Mouse (Mus musculus): ENCODE data around the gene Apoa2. TPM values are rescaled to one million over a fixed set of nuclear protein-coding genes. Genes with fewer than 3 reads are reported as not detected.

The Apoa2 gene
- polyA plus RNA-seq, 1 experiment = not detected

- no peaks in the 10 kb centered on the region for H3K79me2 ChIP-seq (ENCODE audit: control insufficient read depth, insufficient read depth)
- peaks cover 37% of the 10 kb centered on the region for H3K36me3 ChIP-seq (ENCODE audit: control insufficient read depth, insufficient read depth)
- no peak overlapping the region for H3ac ChIP-seq (ENCODE audit: control insufficient read depth, insufficient read length)
- no peak overlapping the region for H3K4me3 ChIP-seq
- no peaks in the 10 kb centered on the region for H3K27me3 ChIP-seq (ENCODE audit: control insufficient read depth, insufficient read depth, insufficient read length)
- TF ChIP-seq TCF12 (IDR thresholded peaks at IDR 0.05; ENCODE audit: insufficient read depth, poor library complexity, severe bottlenecking) (no peak), POLR2AphosphoS2 (IDR thresholded peaks at IDR 0.05; ENCODE audit: insufficient read length, low read depth) (peak; percentile 10), USF1 (IDR thresholded peaks at IDR 0.05; ENCODE audit: low read depth) (no peak), MYOG (IDR thresholded peaks at IDR 0.05; ENCODE audit: control insufficient read depth in 1 of 3, insufficient read depth in 1 of 3, insufficient read length in 2 of 3, low read depth in 2 of 3) (no peak)
- no peak overlapping the region for H3K4me2 ChIP-seq (ENCODE audit: low read depth)
Observed at GRCm38 (mm10) chr1:171232800-171233730, 8.2 kb downstream of the Apoa2 start.

GRCm38 (mm10) chr1:171234126-171234525 lies 9.3 kb downstream of the Apoa2 start, which contains the start of gene Fcer1g:
TSS of gene Fcer1g (minus strand) at chr1:171234365.
- TF ChIP-seq POLR2AphosphoS2 (IDR thresholded peaks at IDR 0.05; ENCODE audit: insufficient read length, low read depth) = peak; percentile 64
- TF ChIP-seq POLR2A (IDR thresholded peaks at IDR 0.05; ENCODE audit: insufficient read length, low read depth) = no peak
- Histone ChIP-seq H3K79me2 (ENCODE audit: control insufficient read depth, insufficient read depth) (no peaks in the 10 kb centered on the region), H3ac (ENCODE audit: control insufficient read depth, insufficient read length) (no peak within 1 kb of the TSS), H3K4me2 (ENCODE audit: low read depth) (no peak within 1 kb of the TSS), H3K36me3 (ENCODE audit: control insufficient read depth, insufficient read depth) (peaks cover 45% of the 10 kb centered on the region), H3K27me3 (ENCODE audit: control insufficient read depth, insufficient read depth, insufficient read length) (no peaks in the 10 kb centered on the region), H3K4me3 (no peak within 1 kb of the TSS)

- H3K4me2 ChIP-seq (ENCODE audit: low read depth) = no peak overlapping the region
- H3K27me3 ChIP-seq (ENCODE audit: control insufficient read depth, insufficient read depth, insufficient read length) = no peaks in the 10 kb centered on the region
- TF ChIP-seq SRF (IDR thresholded peaks at IDR 0.05; ENCODE audit: control insufficient read depth, insufficient read length, low read depth) (no peak), TCF12 (IDR thresholded peaks at IDR 0.05; ENCODE audit: insufficient read depth, poor library complexity, severe bottlenecking) (no peak), TCF3 (IDR thresholded peaks at IDR 0.05; ENCODE audit: insufficient read length, low read depth) (no peak), POLR2A (IDR thresholded peaks at IDR 0.05; ENCODE audit: insufficient read length, low read depth) (no peak), REST (IDR thresholded peaks at IDR 0.05; ENCODE audit: insufficient read depth, insufficient read length) (no peak), E2F4 (IDR thresholded peaks at IDR 0.05; ENCODE audit: insufficient read depth) (no peak), USF1 (IDR thresholded peaks at IDR 0.05; ENCODE audit: low read depth) (no peak), CEBPB (IDR thresholded peaks at IDR 0.05; ENCODE audit: insufficient read depth, poor library complexity, severe bottlenecking) (no peak), MYOG (IDR thresholded peaks at IDR 0.05; ENCODE audit: control insufficient read depth in 1 of 3, insufficient read depth in 1 of 3, insufficient read length in 2 of 3, low read depth in 2 of 3) (no peak), POLR2AphosphoS2 (IDR thresholded peaks at IDR 0.05; ENCODE audit: insufficient read length, low read depth) (no peak), MYOD1 (IDR thresholded peaks at IDR 0.05; ENCODE audit: control insufficient read depth in 1 of 3, insufficient read length in 2 of 3, low read depth in 2 of 3) (no peak), MAX (IDR thresholded peaks at IDR 0.05; ENCODE audit: low read depth) (no peak)
- H3K36me3 ChIP-seq (ENCODE audit: control insufficient read depth, insufficient read depth) = peaks cover 42% of the 10 kb centered on the region
- H3ac ChIP-seq (ENCODE audit: control insufficient read depth, insufficient read length) = no peak overlapping the region
- no peak overlapping the region for H3K4me3 ChIP-seq
- no peaks in the 10 kb centered on the region for H3K79me2 ChIP-seq (ENCODE audit: control insufficient read depth, insufficient read depth)
Observed at GRCm38 (mm10) chr1:171234538-171234937, 9.7 kb downstream of the Apoa2 start.

GRCm38 (mm10) chr1:171235791-171236190 lies 10.9 kb downstream of the Apoa2 start:
- no peak for TF ChIP-seq MYOG (IDR thresholded peaks at IDR 0.05; ENCODE audit: control insufficient read depth in 1 of 3, insufficient read depth in 1 of 3, insufficient read length in 2 of 3, low read depth in 2 of 3)
- TF ChIP-seq TCF3 (IDR thresholded peaks at IDR 0.05; ENCODE audit: insufficient read length, low read depth) = no peak
- no peak for TF ChIP-seq USF1 (IDR thresholded peaks at IDR 0.05; ENCODE audit: low read depth)
- no peak for TF ChIP-seq SRF (IDR thresholded peaks at IDR 0.05; ENCODE audit: control insufficient read depth, insufficient read length, low read depth)
- TF ChIP-seq E2F4 (IDR thresholded peaks at IDR 0.05; ENCODE audit: insufficient read depth) = no peak
- no peak for TF ChIP-seq CEBPB (IDR thresholded peaks at IDR 0.05; ENCODE audit: insufficient read depth, poor library complexity, severe bottlenecking)
- Histone ChIP-seq H3K36me3 (ENCODE audit: control insufficient read depth, insufficient read depth) (peaks cover 42% of the 10 kb centered on the region), H3ac (ENCODE audit: control insufficient read depth, insufficient read length) (no peak overlapping the region), H3K4me3 (no peak overlapping the region), H3K79me2 (ENCODE audit: control insufficient read depth, insufficient read depth) (no peaks in the 10 kb centered on the region), H3K4me2 (ENCODE audit: low read depth) (peak overlapping the region; percentile 15), H3K27me3 (ENCODE audit: control insufficient read depth, insufficient read depth, insufficient read length) (no peaks in the 10 kb centered on the region)

- H3ac ChIP-seq (ENCODE audit: control insufficient read depth, insufficient read length) = no peak overlapping the region
- no peak for TF ChIP-seq CEBPB (IDR thresholded peaks at IDR 0.05; ENCODE audit: insufficient read depth, poor library complexity, severe bottlenecking)
- TF ChIP-seq POLR2A (IDR thresholded peaks at IDR 0.05; ENCODE audit: insufficient read length, low read depth) = no peak
- no peak for TF ChIP-seq POLR2AphosphoS2 (IDR thresholded peaks at IDR 0.05; ENCODE audit: insufficient read length, low read depth)
- no peak for TF ChIP-seq E2F4 (IDR thresholded peaks at IDR 0.05; ENCODE audit: insufficient read depth)
- TF ChIP-seq SRF (IDR thresholded peaks at IDR 0.05; ENCODE audit: control insufficient read depth, insufficient read length, low read depth) = no peak
- H3K36me3 ChIP-seq (ENCODE audit: control insufficient read depth, insufficient read depth) = peaks cover 42% of the 10 kb centered on the region
Observed at GRCm38 (mm10) chr1:171237438-171237837, 12.6 kb downstream of the Apoa2 start.

More at GRCm38 (mm10) chr1:171237438-171237837, 12.6 kb downstream of the Apoa2 start:
- Histone ChIP-seq H3K27me3 (ENCODE audit: control insufficient read depth, insufficient read depth, insufficient read length) (no peaks in the 10 kb centered on the region), H3K4me2 (ENCODE audit: low read depth) (no peak overlapping the region), H3K79me2 (ENCODE audit: control insufficient read depth, insufficient read depth) (no peaks in the 10 kb centered on the region), H3K4me3 (no peak overlapping the region)

Measured in myocyte (in vitro differentiated cells).